Mouse (Mus musculus) spleen, adult 2 months (tissue): ENCODE results near the gene Smarce1.

Source experiments
- CTCF ChIP-seq: fragments of 200-500 bp; IDR thresholded peaks from 2 replicates; pipeline ENCODE4 v1.5.1; 2011; ENCODE audit warnings: mild to moderate bottlenecking, inconsistent platforms; ENCODE audit not compliant: insufficient read depth, insufficient read length, insufficient replicate concordance; ENCODE audit errors: extremely low read depth
- POLR2A ChIP-seq: fragments of 200-500 bp; IDR thresholded peaks from 2 replicates; pipeline ENCODE4 v1.6.1; 2011; ENCODE audit warnings: low read depth, low read length, inconsistent platforms

GRCm38 (mm10) chr11:99269192-99269591 lies 38.4 kb upstream of the Smarce1 start:
- TF ChIP-seq CTCF, result no peak
- no peak for TF ChIP-seq POLR2A
